Mouse (Mus musculus): ENCODE results near the gene Tmem248.
A peak's percentile ranks its signal among the peaks of the same experiment; 100 is the strongest.

The Tmem248 gene

DNA sequence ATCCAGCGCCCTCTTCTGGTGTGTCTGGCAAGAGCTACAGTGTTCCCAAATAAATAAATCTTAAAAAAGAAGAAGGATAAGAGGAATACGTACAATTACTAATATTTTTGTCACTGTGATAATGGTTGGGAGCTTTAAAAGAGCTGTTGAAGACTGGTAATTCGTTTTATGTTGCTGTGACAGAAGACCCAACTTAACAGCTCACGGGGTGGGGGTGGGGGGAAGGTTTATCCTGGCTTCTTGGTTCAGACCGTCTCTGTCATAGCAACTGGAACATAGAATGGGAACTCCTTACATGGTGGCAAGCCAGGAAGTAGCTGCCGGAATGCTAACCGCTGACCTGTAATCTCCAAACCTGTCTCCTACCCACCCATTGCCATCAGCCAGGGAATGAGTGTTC, at the start of gene Tmem248:
Tmem248 (plus strand) TSS at position 301 of the 400 bp plus-strand sequence.
- DNase-seq (ENCODE audit: extremely low spot score, low spot score): no peak

DNA sequence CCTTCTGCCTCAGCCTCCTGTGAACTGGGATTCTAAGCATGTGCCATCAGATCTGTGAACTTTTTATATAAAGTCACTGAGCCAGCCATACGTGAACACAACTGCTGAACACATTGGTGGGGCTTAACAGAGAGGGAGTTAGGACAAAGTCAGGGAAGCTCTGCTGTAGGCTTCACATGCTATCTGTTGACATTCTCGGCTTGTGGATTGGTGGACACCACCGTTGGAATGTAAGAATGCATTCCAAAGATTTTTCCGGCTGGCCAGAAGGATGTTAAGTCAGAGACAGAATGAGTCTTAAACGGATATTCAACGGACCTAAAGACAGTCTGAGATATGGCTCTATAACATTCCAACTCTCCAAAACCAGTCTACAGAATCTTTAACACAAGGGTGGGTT, 47.8 kb upstream of the Tmem248 start:
- no peak for DNase-seq (ENCODE audit: extremely low spot score, low spot score)

DNA sequence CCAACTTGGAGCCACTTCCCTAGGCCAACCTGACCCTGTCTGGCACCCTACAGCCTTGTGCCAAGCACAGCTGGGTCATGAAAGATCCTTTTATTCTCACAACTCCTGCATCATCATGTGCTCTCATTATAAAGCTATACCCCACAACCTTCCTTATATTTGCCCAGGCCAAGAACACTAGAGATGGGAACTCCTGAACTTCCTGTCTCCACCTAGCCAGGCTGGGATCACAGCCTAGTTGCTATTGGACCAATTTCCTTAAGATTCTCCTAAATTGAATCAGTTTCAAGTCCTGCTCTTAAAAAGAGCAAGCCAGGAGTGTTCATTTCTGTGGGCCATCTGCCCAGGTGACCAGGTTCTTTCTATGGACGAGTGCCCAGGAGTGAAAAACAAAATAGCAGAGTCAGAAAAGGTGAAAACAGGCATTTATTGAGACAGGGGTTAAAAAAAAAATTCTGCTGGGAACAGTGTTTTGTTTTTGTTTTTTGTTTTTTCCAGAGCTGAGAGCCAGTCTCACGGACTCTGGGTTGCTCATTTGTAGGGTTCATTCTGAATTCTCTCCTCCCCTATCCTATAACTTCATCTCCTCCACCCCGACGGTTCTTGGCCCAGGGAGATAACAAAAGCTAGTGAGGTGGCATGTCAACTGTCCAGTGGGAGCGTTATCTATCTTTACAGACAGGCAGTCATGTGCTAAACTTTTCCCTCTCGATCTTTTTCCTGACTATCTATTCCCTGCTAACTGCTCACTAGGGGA, 46.0 kb upstream of the Tmem248 start:
- DNase-seq (ENCODE audit: extremely low spot score, low spot score): no peak

DNA sequence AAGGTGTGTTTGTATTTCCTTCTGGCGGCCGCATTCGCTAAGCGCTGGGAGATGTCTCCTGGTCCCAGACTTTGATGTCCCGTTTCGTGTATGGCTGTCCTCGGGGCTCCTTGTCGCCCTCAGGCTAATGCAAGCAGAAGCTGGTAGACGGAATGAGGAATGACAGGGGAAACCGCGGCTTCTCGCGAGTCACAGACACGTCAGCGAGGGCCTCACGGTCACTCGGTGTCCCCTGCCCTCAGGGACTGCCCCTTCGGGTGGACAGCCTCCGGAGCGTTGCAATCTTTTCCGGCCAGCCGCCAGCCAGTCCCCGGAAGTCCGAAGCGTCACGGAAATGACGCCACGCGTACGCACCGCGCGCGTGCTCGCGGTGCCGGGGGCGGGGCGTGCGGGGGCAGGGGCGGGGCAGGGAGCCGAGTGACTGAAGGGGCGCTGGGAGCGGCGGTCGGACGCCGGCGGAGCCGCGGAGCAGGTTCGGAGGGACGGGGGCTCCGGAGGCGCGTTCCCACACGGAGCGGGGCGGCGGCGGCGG, 45.4 kb upstream of the Tmem248 start, which contains the start of gene Rabgef1:
Rabgef1 (plus strand) TSS at position 376 of the 532 bp plus-strand sequence.
- peak; percentile 97 for DNase-seq (ENCODE audit: extremely low spot score, low spot score)

DNA sequence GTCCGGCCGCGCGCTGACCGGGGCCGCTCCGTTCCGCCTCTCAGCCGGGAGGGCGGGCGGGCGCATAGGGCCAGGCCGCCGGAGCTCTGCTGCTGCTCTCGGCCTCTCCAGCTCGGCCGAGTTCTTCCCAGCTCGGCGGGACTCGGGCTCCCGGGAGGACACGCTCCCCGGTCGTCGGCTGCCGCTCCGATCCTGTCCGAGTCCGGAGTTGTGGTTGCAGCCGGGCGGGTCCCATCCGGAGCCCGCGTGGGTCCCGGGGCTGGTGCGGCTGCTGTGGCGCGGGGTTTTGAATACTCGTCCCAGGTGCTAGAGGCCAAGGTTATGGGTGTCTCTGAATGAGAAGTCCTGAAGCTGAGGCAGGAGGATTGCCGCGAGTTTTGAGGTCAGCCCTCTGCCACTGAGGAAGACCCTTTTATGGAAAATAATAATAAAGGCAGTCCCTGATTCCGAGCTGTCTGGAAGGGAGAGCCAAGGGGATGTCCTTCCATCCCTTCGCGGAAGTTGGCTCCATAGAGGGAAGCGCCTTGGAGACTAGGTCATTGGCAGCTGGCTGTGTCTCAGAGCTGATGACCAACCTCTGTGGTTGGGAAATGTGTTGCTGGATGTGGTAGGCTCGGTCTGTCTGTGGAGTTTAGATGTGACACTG, 44.8 kb upstream of the Tmem248 start:
- DNase-seq (ENCODE audit: extremely low spot score, low spot score): no peak

DNA sequence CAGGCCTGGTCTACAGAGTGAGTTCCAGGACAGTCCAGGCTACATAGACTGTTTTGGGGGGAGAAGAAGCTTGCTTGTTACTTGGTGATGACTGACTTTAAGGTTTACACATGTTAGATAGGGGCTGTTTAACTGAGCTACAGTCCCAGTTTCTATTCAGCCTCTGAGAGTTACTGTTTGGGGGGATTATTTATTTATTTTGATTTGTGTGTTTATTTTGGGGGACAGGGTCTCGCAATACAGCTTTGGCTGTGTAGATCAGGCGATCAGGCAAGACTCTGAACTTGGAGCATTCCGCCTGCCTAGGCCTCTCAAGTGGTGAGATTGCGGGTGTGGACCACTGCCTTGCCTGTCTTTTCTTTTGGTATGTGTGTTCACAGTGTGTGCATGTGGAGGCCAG, 43.9 kb upstream of the Tmem248 start:
- DNase-seq (ENCODE audit: extremely low spot score, low spot score): no peak

DNA sequence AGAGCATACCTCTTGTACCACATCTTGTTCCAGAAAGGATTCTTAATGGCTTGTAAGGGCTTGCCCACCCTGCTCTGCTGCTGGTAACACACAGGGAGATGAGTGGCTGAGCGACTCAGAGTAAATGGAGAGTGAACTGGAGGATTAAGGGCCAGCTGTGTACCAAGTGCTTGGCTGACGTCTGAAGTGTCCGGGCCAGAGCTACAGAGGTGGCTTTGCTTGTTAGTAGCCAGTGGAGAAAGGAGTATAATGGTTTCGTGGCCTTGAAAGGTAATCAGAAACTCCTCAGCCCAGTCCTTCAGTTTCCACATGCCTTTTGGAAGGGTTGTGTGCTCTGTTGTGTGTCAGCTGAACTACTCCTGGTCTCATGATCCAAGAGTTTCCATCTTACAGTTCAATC, 39.0 kb upstream of the Tmem248 start:
- no peak for DNase-seq (ENCODE audit: extremely low spot score, low spot score)

DNA sequence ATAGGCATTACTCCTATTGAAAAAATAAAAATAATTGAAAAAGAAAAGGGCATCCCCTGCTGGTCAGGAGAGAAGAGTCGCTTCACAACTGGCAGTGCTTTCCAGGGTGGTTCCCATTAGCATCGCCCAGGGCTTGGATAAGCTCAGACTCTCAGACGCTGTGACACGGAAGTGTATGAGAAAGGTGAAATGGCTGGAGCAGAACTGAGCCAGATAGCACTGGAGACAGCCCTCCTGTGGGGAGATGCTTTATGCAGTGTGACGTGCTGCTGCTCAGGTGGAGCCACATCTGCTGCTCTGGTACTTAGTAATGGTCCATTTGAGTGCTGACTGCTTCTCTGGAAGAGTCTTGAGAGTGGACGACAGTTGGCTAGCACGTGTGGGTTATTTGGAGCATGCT, 36.5 kb upstream of the Tmem248 start:
- no peak for DNase-seq (ENCODE audit: extremely low spot score, low spot score)

DNA sequence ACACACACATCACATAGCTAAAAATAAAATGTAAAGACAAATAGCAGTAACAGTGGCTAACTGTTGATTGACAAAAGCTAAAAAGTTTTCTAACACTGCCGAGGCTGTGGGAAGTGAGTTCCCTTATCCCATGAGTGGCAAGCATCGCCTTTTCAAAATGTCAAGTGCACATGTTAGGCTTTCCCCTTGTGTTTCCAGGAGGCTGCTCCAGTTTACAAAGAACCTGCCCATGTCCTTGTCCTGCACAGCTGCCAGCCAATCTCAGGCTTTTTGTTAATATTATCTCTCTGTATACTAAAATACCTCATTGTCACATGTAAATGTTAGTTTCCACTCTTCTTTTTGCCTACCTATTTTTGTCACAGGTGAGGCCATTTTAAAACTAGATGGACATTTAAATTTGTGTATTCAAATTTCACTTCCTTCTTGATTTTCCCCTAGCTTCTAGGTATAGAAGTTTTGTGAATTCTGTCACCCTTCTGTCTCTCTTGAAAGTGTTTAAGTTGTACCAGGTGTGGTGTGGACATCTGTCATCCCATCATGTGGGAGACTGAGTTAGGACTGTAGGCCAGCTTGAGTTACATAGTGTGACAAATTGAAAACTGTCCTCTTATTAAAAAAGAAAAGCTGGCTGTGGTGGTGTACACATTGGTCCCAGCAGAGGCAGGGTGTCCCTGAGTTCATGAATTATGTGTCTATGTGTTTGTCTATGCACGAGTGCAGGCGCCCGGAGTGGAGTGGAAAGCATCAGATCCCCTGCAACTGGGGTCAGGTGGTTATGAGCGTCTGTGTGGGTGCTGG, 34.9 kb upstream of the Tmem248 start:
- DNase-seq (ENCODE audit: extremely low spot score, low spot score): no peak

DNA sequence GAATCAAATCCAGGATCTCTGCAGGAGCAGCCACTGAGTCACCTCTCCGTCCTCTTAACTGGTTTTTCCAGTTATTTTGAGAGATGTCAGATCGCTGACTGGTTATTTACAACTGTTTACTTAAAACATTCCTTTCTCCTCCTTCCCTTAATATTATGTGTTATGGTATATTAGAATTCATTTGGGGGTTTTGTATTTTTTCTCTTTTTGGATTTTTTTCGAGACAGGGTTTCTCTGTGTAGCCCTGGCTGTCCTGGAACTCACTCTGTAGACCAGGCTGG, 34.4 kb upstream of the Tmem248 start:
- no peak for DNase-seq (ENCODE audit: extremely low spot score, low spot score)

DNA sequence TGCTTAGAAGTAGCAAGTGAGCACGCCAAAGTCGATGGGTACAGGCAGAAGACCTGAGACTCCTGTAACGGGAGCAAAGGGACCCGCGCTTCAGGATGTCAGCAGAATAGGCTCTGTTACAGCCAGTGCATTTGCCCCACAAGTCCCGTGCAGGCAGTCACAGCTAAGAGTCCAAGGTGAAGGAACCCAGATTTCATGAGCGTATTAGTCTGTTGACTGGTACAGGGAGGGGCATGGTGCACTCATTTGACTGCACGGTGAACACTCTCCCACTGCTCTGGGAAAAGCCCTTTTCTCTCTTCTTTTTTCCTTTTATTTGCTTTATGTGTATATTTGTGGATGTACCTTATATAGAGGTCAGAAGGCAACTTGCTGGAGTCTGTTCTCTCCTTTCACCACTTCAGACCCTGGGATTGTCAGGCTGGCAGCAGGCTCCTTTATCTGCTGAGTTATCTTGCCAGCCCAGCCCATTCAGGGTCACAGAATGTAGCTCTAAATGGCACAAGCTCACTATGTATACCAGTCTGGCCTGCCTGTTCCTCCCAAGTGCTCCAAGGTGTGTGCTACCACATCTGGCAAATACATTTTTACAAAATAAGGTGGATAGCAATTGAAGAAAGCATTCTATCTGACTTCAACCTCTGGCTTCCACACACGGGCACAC, 32.6 kb upstream of the Tmem248 start:
- DNase-seq (ENCODE audit: extremely low spot score, low spot score): no peak

DNA sequence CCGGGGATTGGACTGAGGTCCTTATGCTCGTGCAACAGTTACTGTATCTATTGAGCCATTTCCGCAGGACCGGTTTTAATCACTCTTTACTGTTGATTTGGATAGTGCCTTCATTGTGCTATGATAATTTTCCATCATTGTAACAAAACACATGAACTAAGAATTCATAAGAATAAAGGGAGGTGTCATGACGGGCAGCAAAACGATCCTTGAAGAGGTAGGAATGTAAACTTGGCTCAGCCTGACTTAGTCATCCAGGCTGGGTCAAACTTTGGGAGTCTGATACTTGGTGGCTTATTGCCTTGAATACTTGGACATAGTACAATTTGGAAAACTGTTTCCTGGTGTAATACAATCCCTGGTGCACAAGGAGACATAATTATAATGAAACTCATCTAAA, 31.6 kb upstream of the Tmem248 start:
- DNase-seq (ENCODE audit: extremely low spot score, low spot score): no peak

DNA sequence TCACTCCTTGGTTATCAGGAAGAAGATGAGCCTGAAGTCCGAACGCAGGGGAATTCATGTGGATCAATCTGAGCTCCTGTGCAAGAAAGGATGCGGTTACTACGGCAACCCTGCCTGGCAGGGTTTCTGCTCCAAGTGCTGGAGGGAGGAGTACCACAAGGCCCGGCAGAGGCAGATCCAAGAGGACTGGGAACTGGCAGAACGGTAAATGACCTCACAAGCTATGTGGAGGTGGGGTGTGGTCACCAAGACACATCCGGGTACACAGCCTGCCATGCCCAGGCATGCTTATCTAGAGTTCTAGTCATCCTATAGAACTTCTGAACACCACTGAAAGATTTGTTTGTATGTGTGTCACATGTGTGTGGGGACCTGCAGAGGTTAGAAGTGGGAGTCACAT, 29.5 kb upstream of the Tmem248 start:
- no peak for DNase-seq (ENCODE audit: extremely low spot score, low spot score)

DNA sequence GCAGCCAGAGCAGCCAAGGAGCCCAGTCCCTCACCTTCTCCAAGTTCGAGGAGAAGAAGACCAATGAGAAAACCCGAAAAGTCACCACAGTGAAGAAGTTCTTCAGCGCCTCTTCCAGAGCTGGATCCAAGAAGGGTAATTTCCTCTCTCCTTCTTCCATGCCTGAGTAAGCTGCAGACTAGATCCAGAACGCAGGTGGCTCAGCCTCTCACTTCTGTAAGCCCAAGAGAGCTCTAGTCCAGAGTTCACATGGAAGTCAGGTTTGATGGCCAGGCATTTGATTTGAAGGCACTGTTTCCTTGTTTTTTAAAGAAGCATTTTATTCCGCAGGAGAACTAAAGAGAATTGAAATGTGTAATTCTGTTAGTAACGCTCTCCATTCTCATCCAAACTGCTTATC, 26.0 kb upstream of the Tmem248 start:
- no peak for DNase-seq (ENCODE audit: extremely low spot score, low spot score)

DNA sequence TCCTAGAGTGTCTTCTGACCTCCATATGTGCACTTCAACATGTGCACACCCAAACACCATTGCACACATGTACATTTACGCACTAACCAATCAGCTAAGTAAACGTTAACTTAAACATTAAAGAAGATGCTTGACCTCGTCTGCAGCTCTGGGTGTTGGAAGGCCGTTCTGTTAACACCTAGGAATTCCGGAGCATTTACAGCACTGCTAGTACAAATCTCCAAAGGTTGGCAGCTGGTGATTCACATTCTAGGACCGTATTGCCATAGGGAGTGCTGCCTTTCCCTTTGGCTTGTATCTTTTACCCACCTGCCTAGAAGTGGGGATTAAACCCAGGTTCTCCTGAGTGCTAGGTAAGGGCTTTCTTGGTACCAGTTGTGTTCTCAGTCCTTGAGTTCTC, 25.0 kb upstream of the Tmem248 start:
- DNase-seq (ENCODE audit: extremely low spot score, low spot score): no peak

DNA sequence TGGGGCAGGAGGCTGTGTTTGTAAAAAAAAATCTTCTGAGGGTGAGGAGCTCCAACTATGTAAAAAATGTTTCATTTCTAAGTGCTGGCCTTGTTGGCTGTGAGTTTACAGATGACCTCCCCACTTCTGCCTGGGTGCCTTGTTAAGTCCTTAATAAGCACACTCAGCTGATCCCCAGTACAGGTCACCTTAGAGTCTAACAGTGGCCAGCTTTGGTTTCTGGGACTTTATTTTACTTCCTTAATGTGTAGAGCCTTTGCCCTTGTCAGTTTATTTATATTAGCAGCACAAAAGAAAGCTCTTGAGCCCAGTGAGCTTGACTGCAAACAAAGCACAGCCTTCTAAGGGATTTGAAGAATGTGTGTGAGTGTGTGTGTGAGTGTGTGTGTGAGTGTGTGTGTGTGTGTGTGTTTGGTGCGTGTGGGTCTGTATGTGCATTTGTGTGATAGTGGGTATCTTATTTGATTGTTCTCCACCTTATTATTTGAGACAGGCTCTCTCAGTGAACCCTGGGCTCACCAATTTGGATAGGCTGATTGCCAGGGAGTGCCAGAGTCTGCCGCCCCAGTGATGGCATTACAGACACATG, 24.4 kb upstream of the Tmem248 start:
- no peak for DNase-seq (ENCODE audit: extremely low spot score, low spot score)

DNA sequence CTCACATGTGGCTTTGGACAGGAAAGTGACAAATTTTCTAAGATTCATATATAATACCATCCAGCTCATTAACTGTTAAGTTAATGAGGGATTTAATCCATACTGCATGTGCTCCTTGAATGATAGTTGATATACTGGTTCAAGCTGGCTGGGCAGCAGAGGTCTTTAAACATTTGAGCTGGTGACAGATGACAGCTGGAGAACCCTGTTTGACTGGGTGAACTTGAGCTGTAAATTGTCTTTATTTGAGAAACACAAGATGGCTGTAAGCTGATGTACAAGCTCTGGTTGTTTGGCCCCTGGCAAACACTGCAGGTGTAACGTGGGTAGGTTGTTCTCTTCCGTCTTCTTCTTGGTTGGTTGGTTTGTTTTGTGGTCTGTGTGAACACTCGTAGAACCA, 23.1 kb upstream of the Tmem248 start:
- no peak for DNase-seq (ENCODE audit: extremely low spot score, low spot score)

DNA sequence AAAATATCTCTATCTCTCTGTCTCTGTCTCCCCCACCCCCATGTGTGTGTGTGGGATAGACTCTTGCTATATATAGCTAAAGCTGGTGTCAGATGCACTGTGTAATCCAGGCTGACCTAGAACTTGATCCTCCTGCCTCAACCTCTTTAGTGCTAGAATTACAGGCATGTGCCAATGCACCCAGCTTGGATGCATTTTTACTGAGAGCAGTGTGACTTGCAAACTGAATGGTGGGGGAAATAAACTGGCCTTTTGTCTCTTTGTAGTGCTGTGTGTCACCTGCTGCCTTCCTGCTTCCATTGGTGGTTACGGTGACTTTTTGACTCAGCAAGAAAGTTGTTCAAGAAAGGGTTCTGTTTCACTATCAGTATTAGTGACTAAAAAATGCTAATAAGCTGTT, 20.6 kb upstream of the Tmem248 start:
- no peak for DNase-seq (ENCODE audit: extremely low spot score, low spot score)

DNA sequence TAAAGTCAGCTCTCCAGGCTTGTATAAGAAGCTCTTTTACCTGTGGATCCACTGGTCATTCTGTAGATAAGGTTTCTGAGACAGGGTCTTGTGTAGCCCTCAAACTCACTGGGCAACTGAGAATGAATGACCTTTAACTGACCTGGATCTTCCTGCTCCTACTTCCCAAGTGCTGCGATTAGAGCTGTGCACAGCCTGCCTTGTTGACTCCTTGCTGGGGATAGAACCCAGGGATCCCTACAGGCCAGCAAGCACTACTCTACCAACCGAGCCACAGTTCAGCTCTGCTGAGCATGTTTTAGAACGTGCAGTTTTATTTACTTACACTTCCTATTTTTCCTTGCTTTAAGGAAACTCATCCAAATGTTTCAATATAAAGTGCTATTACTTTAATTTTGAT, 19.4 kb upstream of the Tmem248 start:
- DNase-seq (ENCODE audit: extremely low spot score, low spot score): no peak

DNA sequence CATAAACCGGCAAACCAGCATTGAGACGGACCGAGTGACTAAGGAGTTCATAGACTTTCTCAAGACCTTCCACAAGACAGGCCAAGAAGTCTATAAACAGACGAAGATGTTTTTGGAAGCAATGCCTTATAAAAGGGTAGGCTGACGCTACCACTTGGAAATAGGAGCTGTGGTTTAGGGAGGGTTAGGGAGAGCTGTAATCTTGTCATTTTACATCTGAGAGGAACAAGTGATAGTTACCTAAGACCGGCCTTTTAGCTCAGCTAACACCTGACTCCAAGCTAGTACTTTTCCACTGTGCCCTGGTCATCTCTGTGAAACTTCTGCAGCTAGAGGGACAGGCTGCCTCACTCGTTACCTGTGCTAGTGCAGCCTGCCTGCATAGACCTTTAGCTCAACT, 18.9 kb upstream of the Tmem248 start:
- DNase-seq (ENCODE audit: extremely low spot score, low spot score): no peak

DNA sequence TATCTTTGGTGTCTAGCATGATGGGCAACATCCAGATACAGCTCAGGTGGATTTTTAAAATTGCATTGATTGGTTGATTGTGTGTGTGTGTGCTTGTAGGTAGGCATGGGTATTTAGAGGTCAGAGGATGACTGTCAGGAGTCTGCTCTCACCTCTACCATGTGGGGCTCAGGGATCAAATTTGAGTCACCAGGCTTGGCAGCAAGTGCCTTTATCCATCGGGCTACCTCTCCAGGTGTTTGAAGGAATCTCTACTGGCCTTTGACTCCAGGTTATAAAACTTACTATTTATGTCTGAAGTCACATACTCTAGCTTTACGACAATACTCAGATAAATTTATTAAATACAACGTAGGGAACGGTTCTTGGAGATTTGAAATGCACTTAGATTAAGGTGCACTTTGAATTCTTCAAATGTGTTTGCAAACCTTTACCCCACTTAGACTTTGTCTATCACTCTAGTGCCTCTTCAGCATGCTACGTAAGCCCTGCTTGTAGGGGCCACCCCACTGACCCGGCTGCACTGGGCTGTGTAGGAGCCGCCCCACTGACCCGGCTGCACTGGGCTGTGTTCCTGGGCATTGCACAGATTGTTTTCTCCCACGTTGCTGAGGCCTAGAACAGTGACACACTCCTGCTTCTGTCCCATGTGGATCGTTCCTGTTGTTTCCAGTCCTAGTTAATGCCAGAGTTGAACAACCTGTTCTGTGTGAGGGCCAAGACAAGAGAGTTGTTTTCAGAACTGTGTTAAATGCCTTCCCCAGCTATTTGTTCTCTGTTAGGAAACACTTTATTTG, 16.4 kb upstream of the Tmem248 start:
- no peak for DNase-seq (ENCODE audit: extremely low spot score, low spot score)
